Mouse (Mus musculus): ENCODE results near the gene Rps27l. TPM values are rescaled to one million over a fixed set of nuclear protein-coding genes. Genes with fewer than 3 reads are reported as not detected.

Rps27l gene
- polyA plus RNA-seq, 1 experiment from 2014 or later: 678 TPM

- Histone ChIP-seq H3K4me1 (ENCODE audit: control insufficient read depth, insufficient read depth, low read length) (peaks cover 4% of the 10 kb centered on the region; the same call in 1 of the 2 replicates), H3K4me2 (ENCODE audit: low read depth, low read length) (no peak overlapping the region), H3K9me3 (ENCODE audit: control insufficient read depth, low read length) (no peaks in the 10 kb centered on the region), H3K4me3 (ENCODE audit: low read depth, low read length) (no peak overlapping the region), H3K36me3 (ENCODE audit: control insufficient read depth, insufficient read depth, low read length) (no peaks in the 10 kb centered on the region), H3K9ac (ENCODE audit: low read depth, low read length) (no peak overlapping the region), H3K27ac (replicated peaks; ENCODE audit: low read depth, low read length) (no peak overlapping the region), H3K27me3 (replicated peaks; ENCODE audit: control insufficient read depth, insufficient read depth, low read length) (no peaks in the 10 kb centered on the region)
- peak; percentile 45 for DNase-seq (ENCODE audit: low spot score)
- no peak for ATAC-seq (ENCODE audit: low read depth)
- WGBS: 13% methylated on average over 5 of the region's 5 CpGs
Measured at GRCm38 (mm10) chr9:66980458-66980857, 34.6 kb downstream of the Rps27l start.

DNA sequence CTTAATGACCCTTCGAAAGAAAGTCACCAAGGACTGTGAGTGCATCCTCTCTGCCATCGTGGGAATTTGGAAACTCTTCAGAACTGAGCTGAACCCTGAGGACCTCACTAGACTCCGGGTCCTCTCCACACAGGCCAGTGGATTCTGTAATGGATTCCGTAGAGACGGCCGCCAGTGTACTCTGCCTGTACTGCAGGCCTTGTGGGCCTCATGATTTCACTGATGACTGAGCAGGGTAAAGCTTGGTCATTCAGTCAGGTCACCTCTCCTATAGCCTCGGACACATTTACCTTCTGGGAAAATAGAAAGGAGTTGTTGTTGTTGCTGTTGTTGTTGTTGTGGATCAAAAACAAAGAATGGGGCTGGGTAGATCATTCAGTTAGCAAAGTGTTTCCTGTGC lies 36.2 kb downstream of the Rps27l start:
- ATAC-seq (ENCODE audit: low read depth): no peak
- H3K4me1 ChIP-seq (ENCODE audit: control insufficient read depth, insufficient read depth, low read length): no peaks in the 10 kb centered on the region
- no peak overlapping the region for H3K27ac ChIP-seq (replicated peaks; ENCODE audit: low read depth, low read length)
- no peaks in the 10 kb centered on the region for H3K9me3 ChIP-seq (ENCODE audit: control insufficient read depth, low read length)
- H3K4me3 ChIP-seq (ENCODE audit: low read depth, low read length): no peak overlapping the region
- no peaks in the 10 kb centered on the region for H3K36me3 ChIP-seq (ENCODE audit: control insufficient read depth, insufficient read depth, low read length)
- WGBS: 80% methylated on average over 7 of the region's 7 CpGs
- H3K27me3 ChIP-seq (replicated peaks; ENCODE audit: control insufficient read depth, insufficient read depth, low read length): no peaks in the 10 kb centered on the region
- H3K9ac ChIP-seq (ENCODE audit: low read depth, low read length): no peak overlapping the region
- H3K4me2 ChIP-seq (ENCODE audit: low read depth, low read length): no peak overlapping the region
- DNase-seq (ENCODE audit: low spot score): no peak

GRCm38 (mm10) chr9:66985377-66985776 lies 39.5 kb downstream of the Rps27l start:
- H3K4me2 ChIP-seq (ENCODE audit: low read depth, low read length): no peak overlapping the region
- H3K27ac ChIP-seq (replicated peaks; ENCODE audit: low read depth, low read length): no peak overlapping the region
- H3K9me3 ChIP-seq (ENCODE audit: control insufficient read depth, low read length): no peaks in the 10 kb centered on the region
- ATAC-seq (ENCODE audit: low read depth) (no peak), DNase-seq (ENCODE audit: low spot score) (no peak)
- no peak overlapping the region for H3K4me3 ChIP-seq (ENCODE audit: low read depth, low read length)
- H3K9ac ChIP-seq (ENCODE audit: low read depth, low read length): no peak overlapping the region
- WGBS: 87% methylated on average over 7 of the region's 7 CpGs
- no peaks in the 10 kb centered on the region for H3K36me3 ChIP-seq (ENCODE audit: control insufficient read depth, insufficient read depth, low read length)
- H3K4me1 ChIP-seq (ENCODE audit: control insufficient read depth, insufficient read depth, low read length): peaks cover 29% of the 10 kb centered on the region
- no peaks in the 10 kb centered on the region for H3K27me3 ChIP-seq (replicated peaks; ENCODE audit: control insufficient read depth, insufficient read depth, low read length)

DNA sequence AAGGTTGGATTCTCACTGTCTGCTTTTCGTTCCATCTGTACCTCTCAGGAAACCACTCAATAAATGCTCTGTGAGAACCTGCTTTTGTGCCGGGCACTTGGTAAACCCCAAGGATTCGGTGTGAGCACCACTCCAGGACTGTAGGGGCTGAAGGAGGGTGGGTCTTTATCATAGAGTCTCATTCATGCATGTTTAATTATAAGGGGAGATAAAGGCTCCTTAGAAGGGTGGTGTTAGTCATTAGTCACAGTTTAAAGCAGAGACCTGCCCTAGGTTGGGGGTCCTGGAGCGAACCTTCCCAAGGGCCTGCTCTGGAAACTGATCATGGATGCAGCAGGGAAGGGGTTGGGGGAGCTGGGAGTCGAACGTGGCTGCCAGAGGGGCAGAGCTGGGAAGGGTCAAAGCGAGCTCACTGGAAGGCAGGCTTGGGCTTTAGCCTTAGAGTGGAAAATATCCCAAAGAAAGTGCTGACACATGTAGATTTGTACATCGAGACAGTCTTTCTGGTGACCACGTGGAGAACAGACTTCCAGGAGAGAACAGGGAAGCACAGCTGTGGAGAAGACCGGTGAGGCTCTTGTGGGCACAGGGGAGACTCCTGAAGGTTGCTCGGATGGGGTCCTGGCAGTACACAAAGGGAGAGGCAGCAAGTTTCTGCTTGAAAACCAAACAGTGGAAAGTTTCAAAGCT lies 42.5 kb downstream of the Rps27l start:
- H3K4me3 ChIP-seq (ENCODE audit: low read depth, low read length): no peak overlapping the region
- H3K27me3 ChIP-seq (replicated peaks; ENCODE audit: control insufficient read depth, insufficient read depth, low read length): no peaks in the 10 kb centered on the region
- no peak overlapping the region for H3K4me2 ChIP-seq (ENCODE audit: low read depth, low read length)
- peak; percentile 41 for ATAC-seq (ENCODE audit: low read depth)
- H3K9me3 ChIP-seq (ENCODE audit: control insufficient read depth, low read length): no peaks in the 10 kb centered on the region
- DNase-seq (ENCODE audit: low spot score): peak; percentile 71
- H3K9ac ChIP-seq (ENCODE audit: low read depth, low read length): no peak overlapping the region
- H3K36me3 ChIP-seq (ENCODE audit: control insufficient read depth, insufficient read depth, low read length): no peaks in the 10 kb centered on the region
- 48% methylated on average over 11 of the region's 11 CpGs for WGBS
- H3K27ac ChIP-seq (replicated peaks; ENCODE audit: low read depth, low read length): peak overlapping the region; percentile 87
- peaks cover 30% of the 10 kb centered on the region for H3K4me1 ChIP-seq (ENCODE audit: control insufficient read depth, insufficient read depth, low read length)

GRCm38 (mm10) chr9:66988888-66989414 lies 43.1 kb downstream of the Rps27l start:
- no peaks in the 10 kb centered on the region for H3K36me3 ChIP-seq (ENCODE audit: control insufficient read depth, insufficient read depth, low read length)
- no peak overlapping the region for H3K9ac ChIP-seq (ENCODE audit: low read depth, low read length)
- no peak overlapping the region for H3K4me3 ChIP-seq (ENCODE audit: low read depth, low read length)
- ATAC-seq (ENCODE audit: low read depth): peak; percentile 77
- H3K9me3 ChIP-seq (ENCODE audit: control insufficient read depth, low read length): no peaks in the 10 kb centered on the region
- peak; percentile 91 for DNase-seq (ENCODE audit: low spot score)
- H3K4me1 ChIP-seq (ENCODE audit: control insufficient read depth, insufficient read depth, low read length): peaks cover 30% of the 10 kb centered on the region
- H3K4me2 ChIP-seq (ENCODE audit: low read depth, low read length): no peak overlapping the region
- H3K27me3 ChIP-seq (replicated peaks; ENCODE audit: control insufficient read depth, insufficient read depth, low read length): no peaks in the 10 kb centered on the region
- H3K27ac ChIP-seq (replicated peaks; ENCODE audit: low read depth, low read length): peak overlapping the region; percentile 87
- WGBS: 21% methylated on average over 6 of the region's 6 CpGs

- peaks cover 30% of the 10 kb centered on the region for H3K4me1 ChIP-seq (ENCODE audit: control insufficient read depth, insufficient read depth, low read length)
- ATAC-seq (ENCODE audit: low read depth) (no peak), DNase-seq (ENCODE audit: low spot score) (no peak)
- no peak overlapping the region for H3K9ac ChIP-seq (ENCODE audit: low read depth, low read length)
- peak overlapping the region; percentile 87 for H3K27ac ChIP-seq (replicated peaks; ENCODE audit: low read depth, low read length)
- H3K36me3 ChIP-seq (ENCODE audit: control insufficient read depth, insufficient read depth, low read length): no peaks in the 10 kb centered on the region
- 52% methylated on average over 6 of the region's 6 CpGs for WGBS
- no peak overlapping the region for H3K4me3 ChIP-seq (ENCODE audit: low read depth, low read length)
- H3K4me2 ChIP-seq (ENCODE audit: low read depth, low read length): no peak overlapping the region
- H3K27me3 ChIP-seq (replicated peaks; ENCODE audit: control insufficient read depth, insufficient read depth, low read length): no peaks in the 10 kb centered on the region
- no peaks in the 10 kb centered on the region for H3K9me3 ChIP-seq (ENCODE audit: control insufficient read depth, low read length)
Measured at GRCm38 (mm10) chr9:66989581-66989980, 43.7 kb downstream of the Rps27l start.

GRCm38 (mm10) chr9:66990046-66990445 lies 44.2 kb downstream of the Rps27l start:
- Histone ChIP-seq H3K9me3 (ENCODE audit: control insufficient read depth, low read length) (no peaks in the 10 kb centered on the region), H3K36me3 (ENCODE audit: control insufficient read depth, insufficient read depth, low read length) (no peaks in the 10 kb centered on the region), H3K27ac (replicated peaks; ENCODE audit: low read depth, low read length) (0 out of 2 replicates have a peak overlapping the region, but pooled peaks have one; percentile 87), H3K9ac (ENCODE audit: low read depth, low read length) (no peak overlapping the region), H3K4me1 (ENCODE audit: control insufficient read depth, insufficient read depth, low read length) (peaks cover 30% of the 10 kb centered on the region), H3K4me2 (ENCODE audit: low read depth, low read length) (no peak overlapping the region), H3K27me3 (replicated peaks; ENCODE audit: control insufficient read depth, insufficient read depth, low read length) (no peaks in the 10 kb centered on the region), H3K4me3 (ENCODE audit: low read depth, low read length) (no peak overlapping the region)
- WGBS: 79% methylated on average over 5 of the region's 5 CpGs
- DNase-seq (ENCODE audit: low spot score) (no peak), ATAC-seq (ENCODE audit: low read depth) (no peak)

GRCm38 (mm10) chr9:66991021-66991749 lies 45.3 kb downstream of the Rps27l start:
- Histone ChIP-seq H3K4me2 (ENCODE audit: low read depth, low read length) (no peak overlapping the region), H3K4me3 (ENCODE audit: low read depth, low read length) (no peak overlapping the region), H3K27ac (replicated peaks; ENCODE audit: low read depth, low read length) (no peak overlapping the region), H3K9me3 (ENCODE audit: control insufficient read depth, low read length) (no peaks in the 10 kb centered on the region), H3K36me3 (ENCODE audit: control insufficient read depth, insufficient read depth, low read length) (no peaks in the 10 kb centered on the region), H3K4me1 (ENCODE audit: control insufficient read depth, insufficient read depth, low read length) (peaks cover 30% of the 10 kb centered on the region), H3K9ac (ENCODE audit: low read depth, low read length) (no peak overlapping the region), H3K27me3 (replicated peaks; ENCODE audit: control insufficient read depth, insufficient read depth, low read length) (no peaks in the 10 kb centered on the region)
- DNase-seq (ENCODE audit: low spot score) (no peak), ATAC-seq (ENCODE audit: low read depth) (no peak)
- WGBS: 71% methylated on average over 9 of the region's 9 CpGs
